Mouse (Mus musculus): ENCODE data around the gene Pramef6. TPM values are rescaled to one million over a fixed set of nuclear protein-coding genes. Genes with fewer than 3 reads are reported as not detected.
"Not testable (repeated sequence)": the region's sequence is repeated elsewhere in the genome, so short reads cannot be mapped to it uniquely, and the experiment has no call there.

Gene Pramef6
- not detected in 2 replicates for polyA plus RNA-seq (2016; fragmentation: Nextera tagmentation; extraction: Ambion mirVana)

- not testable (repeated sequence) for H3K4me1 ChIP-seq; H3K4me3 ChIP-seq; H3K36me3 ChIP-seq; DNase-seq (ENCODE audit: low spot score); H3K9me3 ChIP-seq; H3K27ac ChIP-seq; H3K27me3 ChIP-seq (ENCODE audit: insufficient read depth, poor library complexity, severe bottlenecking)
- WGBS = 75% methylated on average over 1 of the region's 1 CpGs
Observed at GRCm38 (mm10) chr4:143900280-143900679, at the start of gene Pramef6. Gene Pramef6 (minus strand): TSS chr4:143900380.

GRCm38 (mm10) chr4:143894406-143894805 lies 5.8 kb downstream of the Pramef6 start:
- DNase-seq (ENCODE audit: low spot score); H3K9me3 ChIP-seq; H3K36me3 ChIP-seq; H3K4me3 ChIP-seq; H3K27ac ChIP-seq; H3K27me3 ChIP-seq (ENCODE audit: insufficient read depth, poor library complexity, severe bottlenecking); H3K4me1 ChIP-seq: not testable (repeated sequence)
- WGBS = 76% methylated on average over 3 of the region's 3 CpGs

GRCm38 (mm10) chr4:143882371-143882770 lies 17.8 kb downstream of the Pramef6 start:
- not testable (repeated sequence) for H3K27ac ChIP-seq; H3K4me3 ChIP-seq; H3K4me1 ChIP-seq; H3K9me3 ChIP-seq; DNase-seq (ENCODE audit: low spot score); H3K36me3 ChIP-seq; H3K27me3 ChIP-seq (ENCODE audit: insufficient read depth, poor library complexity, severe bottlenecking)
- WGBS = 60% methylated on average over 1 of the region's 1 CpGs

GRCm38 (mm10) chr4:143846197-143846596 lies 54.0 kb downstream of the Pramef6 start, which contains the start of gene Gm13103:
Gene Gm13103 (plus strand): TSS chr4:143846497.
- H3K27me3 ChIP-seq (ENCODE audit: insufficient read depth, poor library complexity, severe bottlenecking); H3K4me3 ChIP-seq; H3K27ac ChIP-seq; H3K36me3 ChIP-seq; DNase-seq (ENCODE audit: low spot score); H3K4me1 ChIP-seq: not testable (repeated sequence)
- H3K9me3 ChIP-seq = peaks cover 13% of the 10 kb centered on the region; the same call in 1 of the 2 replicates

Other genes starting within 250 kb of the Pramef6 start
- gene Gm13088, start 243.1 kb downstream of the Pramef6 start, polyA plus RNA-seq (2016; fragmentation: Nextera tagmentation; extraction: Ambion mirVana) = not detected in 2 replicates
- not detected in 2 replicates for gene Gm13089, start 197.7 kb downstream of the Pramef6 start, polyA plus RNA-seq (2016; fragmentation: Nextera tagmentation; extraction: Ambion mirVana)
- not detected in 2 replicates for gene Gm13078, start 180.9 kb downstream of the Pramef6 start, polyA plus RNA-seq (2016; fragmentation: Nextera tagmentation; extraction: Ambion mirVana)
- gene Gm13023, start 111.0 kb downstream of the Pramef6 start, polyA plus RNA-seq (2016; fragmentation: Nextera tagmentation; extraction: Ambion mirVana) = not detected in 2 replicates
- not detected in 2 replicates for gene Gm13084, start 84.3 kb downstream of the Pramef6 start, polyA plus RNA-seq (2016; fragmentation: Nextera tagmentation; extraction: Ambion mirVana)
- gene Gm13103, start 53.9 kb downstream of the Pramef6 start, polyA plus RNA-seq (2016; fragmentation: Nextera tagmentation; extraction: Ambion mirVana) = not detected in 2 replicates
- gene Pramef25, start 50.6 kb upstream of the Pramef6 start, polyA plus RNA-seq (2016; fragmentation: Nextera tagmentation; extraction: Ambion mirVana) = not detected in 2 replicates
- gene Gm13101, start 66.6 kb upstream of the Pramef6 start, polyA plus RNA-seq (2016; fragmentation: Nextera tagmentation; extraction: Ambion mirVana) = not detected in 2 replicates
- gene Pramef17, start 94.0 kb upstream of the Pramef6 start, polyA plus RNA-seq (2016; fragmentation: Nextera tagmentation; extraction: Ambion mirVana) = not detected in 2 replicates
- not detected in 2 replicates for gene Pramel4, start 158.7 kb upstream of the Pramef6 start, polyA plus RNA-seq (2016; fragmentation: Nextera tagmentation; extraction: Ambion mirVana)
- not detected in 2 replicates for gene Gm13102, start 206.1 kb upstream of the Pramef6 start, polyA plus RNA-seq (2016; fragmentation: Nextera tagmentation; extraction: Ambion mirVana)